Mouse (Mus musculus): Measurements from ENCODE around the gene Bcdin3d. TPM values are rescaled to one million over a fixed set of nuclear protein-coding genes. Genes with fewer than 3 reads are reported as not detected.

Gene Bcdin3d
- polyA plus RNA-seq (2012), result 2.7 and 5.4 TPM in 2 replicates

GRCm38 (mm10) chr15:99474576-99474926 is at the start of gene Bcdin3d:
Gene Bcdin3d (minus strand): TSS chr15:99474730.

GRCm38 (mm10) chr15:99457606-99458401 is 16.7 kb downstream of the Bcdin3d start, which contains the start of gene Nckap5l:
Gene Nckap5l (minus strand): TSS chr15:99457748.

Other genes with a start within 250 kb of the Bcdin3d start
- gene Kcnh3, start 249.9 kb downstream of the Bcdin3d start, polyA plus RNA-seq (2012), result not detected in 2 replicates
- 101 and 104 TPM in 2 replicates for gene Mcrs1, start 222.8 kb downstream of the Bcdin3d start, polyA plus RNA-seq (2012)
- gene Prpf40b, start 179.6 kb downstream of the Bcdin3d start, polyA plus RNA-seq (2012), result 36.6 and 37.4 TPM in 2 replicates
- not detected in 2 replicates for gene Fam186b, start 178.8 kb downstream of the Bcdin3d start, polyA plus RNA-seq (2012)
- 19.8 and 21.7 TPM in 2 replicates for gene Fmnl3, start 104.2 kb downstream of the Bcdin3d start, polyA plus RNA-seq (2012)
- 291 and 305 TPM in 2 replicates for gene Tmbim6, start 81.8 kb downstream of the Bcdin3d start, polyA plus RNA-seq (2012)
- 26.8 and 31.6 TPM in 2 replicates for gene Nckap5l, start 17.0 kb downstream of the Bcdin3d start, polyA plus RNA-seq (2012)
- gene Faim2, start 53.4 kb upstream of the Bcdin3d start, polyA plus RNA-seq (2012), result 0.40 and 0.65 TPM in 2 replicates
- gene Aqp2, start 104.3 kb upstream of the Bcdin3d start, polyA plus RNA-seq (2012), result not detected in 2 replicates
- gene Aqp5, start 116.1 kb upstream of the Bcdin3d start, polyA plus RNA-seq (2012), result not detected in 2 replicates
- not detected in 2 replicates for gene Aqp6, start 126.7 kb upstream of the Bcdin3d start, polyA plus RNA-seq (2012)
- gene Racgap1, start 176.9 kb upstream of the Bcdin3d start, polyA plus RNA-seq (2012), result 14.5 and 24.8 TPM in 2 replicates
- 0.02 TPM in 1 of 2 replicates, not detected in the other for gene Asic1, start 195.6 kb upstream of the Bcdin3d start, polyA plus RNA-seq (2012)
- 37.9 and 54.3 TPM in 2 replicates for gene Smarcd1, start 227.4 kb upstream of the Bcdin3d start, polyA plus RNA-seq (2012)
- gene Gm17349, start 230.8 kb upstream of the Bcdin3d start, polyA plus RNA-seq (2012), result 4.6 and 10.3 TPM in 2 replicates
- gene Gpd1, start 242.8 kb upstream of the Bcdin3d start, polyA plus RNA-seq (2012), result 1.3 and 1.9 TPM in 2 replicates